Mouse (Mus musculus) heart, adult 18-20 months (tissue): ENCODE data around the gene Irf9. TPM values are rescaled to one million over a fixed set of nuclear protein-coding genes. Genes with fewer than 3 reads are reported as not detected.

Experiments used
- total RNA-seq, 2 experiments: library from RNA; stranded (reverse); gene quantifications; 2 replicates each; pipeline ENCODE4 v1.2.3; 2021

Gene Irf9
- total RNA-seq, 2 experiments from 2014 or later, result 8.9 to 11.0 TPM

Other genes with a start within 250 kb of the Irf9 start
- 100 to 1,000 TPM; 127 to 134 TPM for gene Dhrs4, start 124.8 kb upstream of the Irf9 start, total RNA-seq
- 1 to 10 TPM; 2.5 to 3.4 TPM for gene Carmil3, start 112.9 kb upstream of the Irf9 start, total RNA-seq
- gene Cpne6, start 93.1 kb upstream of the Irf9 start, total RNA-seq, result not detected
- not detected for gene Nrl, start 78.6 kb upstream of the Irf9 start, total RNA-seq
- 1 to 10 TPM; 8.3 to 9.4 TPM for gene Pck2, start 63.3 kb upstream of the Irf9 start, total RNA-seq
- 100 to 1,000 TPM; 147 to 152 TPM for gene Dcaf11, start 43.6 kb upstream of the Irf9 start, total RNA-seq
- gene A730061H03Rik, start 43.2 kb upstream of the Irf9 start, total RNA-seq, result not detected
- gene Fitm1, start 28.0 kb upstream of the Irf9 start, total RNA-seq, result 100 to 1,000 TPM; 172 to 176 TPM
- gene Psme1, start 25.4 kb upstream of the Irf9 start, total RNA-seq, result 100 to 1,000 TPM; 276 to 319 TPM
- gene Emc9, start 18.3 kb upstream of the Irf9 start, total RNA-seq, result 10 to 100 TPM; 66.8 to 70.0 TPM
- 100 to 1,000 TPM; 142 to 145 TPM for gene Psme2, start 12.5 kb upstream of the Irf9 start, total RNA-seq
- gene Rnf31, start 11.9 kb upstream of the Irf9 start, total RNA-seq, result 10 to 100 TPM; 25.4 to 29.9 TPM
- gene Rec8, start 14.5 kb downstream of the Irf9 start, total RNA-seq, result under 1 TPM; 0.22 to 0.62 TPM
- 10 to 100 TPM; 51.3 to 64.8 TPM for gene Ipo4, start 32.4 kb downstream of the Irf9 start, total RNA-seq
- gene Gm49378, start 34.3 kb downstream of the Irf9 start, total RNA-seq, result 1 to 10 TPM; 1.4 to 2.3 TPM
- 10 to 100 TPM; 39.7 to 42.3 TPM for gene Tm9sf1, start 40.2 kb downstream of the Irf9 start, total RNA-seq
- gene Tssk4, start 46.6 kb downstream of the Irf9 start, total RNA-seq, result under 1 TPM; 0.42 to 0.54 TPM
- gene Mdp1, start 56.9 kb downstream of the Irf9 start, total RNA-seq, result 10 to 100 TPM; 47.1 to 58.8 TPM
- gene Gmpr2, start 68.4 kb downstream of the Irf9 start, total RNA-seq, result 10 to 100 TPM in 1 of 2 experiments, 1 to 10 TPM in 1; 8.7 to 10.8 TPM
- gene Nedd8, start 68.6 kb downstream of the Irf9 start, total RNA-seq, result 100 to 1,000 TPM; 250 to 257 TPM
- gene Tinf2, start 78.2 kb downstream of the Irf9 start, total RNA-seq, result 10 to 100 TPM; 10.1 to 12.1 TPM
- gene Tgm1, start 110.4 kb downstream of the Irf9 start, total RNA-seq, result under 1 TPM; 0.25 to 0.44 TPM
- gene Rabggta, start 118.7 kb downstream of the Irf9 start, total RNA-seq, result 10 to 100 TPM; 14.8 to 15.8 TPM
- 10 to 100 TPM; 39.8 to 42.6 TPM for gene Dhrs1, start 142.1 kb downstream of the Irf9 start, total RNA-seq
- 10 to 100 TPM in 1 of 2 experiments, 1 to 10 TPM in 1; 7.7 to 11.9 TPM for gene Nop9, start 142.1 kb downstream of the Irf9 start, total RNA-seq
- 1 to 10 TPM; 2.0 TPM for gene Cideb, start 154.9 kb downstream of the Irf9 start, total RNA-seq
- under 1 TPM; 0.21 to 0.25 TPM for gene Ltb4r2, start 157.9 kb downstream of the Irf9 start, total RNA-seq
- gene Ltb4r1, start 162.4 kb downstream of the Irf9 start, total RNA-seq, result under 1 TPM; 0.25 to 0.41 TPM
- gene Adcy4, start 180.5 kb downstream of the Irf9 start, total RNA-seq, result 10 to 100 TPM; 15.7 to 17.3 TPM
- gene Ripk3, start 185.3 kb downstream of the Irf9 start, total RNA-seq, result 1 to 10 TPM; 1.6 to 2.9 TPM
- gene Nfatc4, start 219.6 kb downstream of the Irf9 start, total RNA-seq, result 1 to 10 TPM; 2.5 to 4.0 TPM